Mouse (Mus musculus) kidney, postnatal 4 days (tissue): ENCODE data around the gene Mettl26.

ENCODE experiments used
- DNase-seq, 2 experiments: peaks; one replicate each; pipeline ENCODE4 v3.0.0; 2021; ENCODE audit warnings: mixed read lengths in 2 of 2

Mettl26 gene

DNA sequence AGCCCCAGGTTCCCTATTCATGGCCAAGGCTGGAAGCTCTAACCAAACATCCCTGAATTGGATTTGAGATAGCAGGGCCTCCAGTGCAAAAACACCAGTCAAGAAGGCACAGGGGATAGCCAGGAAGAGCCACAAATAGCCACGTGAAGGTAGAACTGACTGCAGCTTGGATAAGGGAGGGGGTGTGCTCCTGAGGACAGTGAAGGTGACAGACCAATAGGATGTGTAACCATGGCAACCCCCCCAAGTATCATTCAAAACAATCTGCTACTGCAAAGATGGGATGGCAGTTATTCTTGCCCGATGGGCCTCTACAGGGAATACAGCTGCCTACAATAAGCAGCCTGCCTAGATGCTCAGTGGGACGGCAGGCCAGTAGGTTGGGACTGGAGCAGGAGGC lies 37.3 kb upstream of the Mettl26 start:
- DNase-seq = no peak

DNA sequence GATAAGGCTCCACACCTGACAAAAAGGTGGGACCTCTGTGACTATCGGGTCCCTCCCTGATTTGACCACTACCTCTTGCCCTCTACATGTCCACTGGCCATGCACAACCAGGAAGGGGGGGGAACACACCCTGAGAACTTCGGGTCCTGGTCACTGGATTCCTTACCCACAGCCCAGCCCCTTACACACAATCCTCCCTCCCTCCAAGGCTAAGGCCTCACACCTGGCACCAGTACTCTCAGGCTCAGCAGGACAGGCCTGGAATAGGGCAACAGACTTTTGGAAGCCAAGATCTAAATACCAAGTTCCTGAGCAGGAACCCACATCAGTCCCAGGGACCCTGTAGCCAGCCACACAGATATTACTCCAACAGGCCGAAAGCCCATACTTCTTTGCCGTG lies 36.0 kb upstream of the Mettl26 start:
- DNase-seq = no peak

DNA sequence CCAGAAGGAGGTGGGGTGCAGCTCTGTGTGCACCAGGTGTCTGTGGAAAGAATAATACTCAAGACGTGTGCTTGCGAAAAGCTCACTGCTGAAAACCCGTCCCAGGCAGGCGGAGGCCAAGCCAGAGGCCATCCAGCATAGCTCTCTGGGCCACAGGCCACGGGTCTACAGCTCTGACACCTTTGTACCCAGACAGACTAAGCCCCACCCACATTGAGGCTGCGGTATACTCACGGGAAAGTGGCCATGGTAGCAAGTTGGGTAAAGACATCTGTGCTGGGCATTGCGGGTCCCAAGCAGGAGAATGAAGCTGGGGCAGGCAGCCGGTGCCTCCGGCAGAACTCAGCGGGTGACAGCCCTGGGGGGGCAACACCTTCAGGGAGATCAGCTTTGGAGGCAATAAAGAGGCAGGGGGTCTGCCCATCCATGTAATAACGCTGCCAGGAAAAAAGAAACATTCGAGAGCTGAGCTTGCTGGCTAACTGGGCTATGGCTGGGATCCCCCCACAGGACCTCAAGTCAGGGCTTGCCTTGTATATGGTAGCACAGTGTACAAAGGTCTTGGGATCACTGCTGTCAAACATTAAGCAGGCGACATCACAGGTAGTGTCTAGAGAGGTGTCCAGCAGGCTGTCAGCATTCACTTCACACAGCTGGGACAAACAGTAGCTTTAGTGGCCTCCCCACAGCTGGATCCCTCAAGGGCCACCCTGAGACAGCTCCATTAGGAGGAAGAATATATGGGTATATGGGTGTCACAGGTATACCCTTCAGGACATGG lies 35.2 kb upstream of the Mettl26 start:
- DNase-seq = peak in 1 of 2 experiments; percentile 47

DNA sequence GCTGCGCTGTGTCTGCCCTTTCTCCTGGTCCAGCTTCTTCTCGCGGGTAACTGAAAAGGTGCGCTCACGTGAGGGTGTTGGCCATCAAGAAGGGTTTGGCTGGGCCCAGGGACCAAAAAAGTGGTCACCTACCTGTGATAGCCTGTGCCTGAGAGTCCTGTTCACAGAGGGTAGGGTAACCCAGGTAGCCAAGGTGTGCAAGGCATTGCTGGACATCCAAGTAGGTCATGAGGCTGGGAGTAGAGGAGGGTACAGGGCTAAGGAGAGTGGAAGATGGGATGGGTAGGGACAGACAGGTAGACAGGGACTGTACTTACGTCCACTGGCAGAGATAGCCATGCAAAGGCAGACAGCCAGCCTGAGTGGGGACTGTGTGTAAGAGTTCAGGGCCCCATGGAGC lies 34.4 kb upstream of the Mettl26 start:
- DNase-seq = no peak

DNA sequence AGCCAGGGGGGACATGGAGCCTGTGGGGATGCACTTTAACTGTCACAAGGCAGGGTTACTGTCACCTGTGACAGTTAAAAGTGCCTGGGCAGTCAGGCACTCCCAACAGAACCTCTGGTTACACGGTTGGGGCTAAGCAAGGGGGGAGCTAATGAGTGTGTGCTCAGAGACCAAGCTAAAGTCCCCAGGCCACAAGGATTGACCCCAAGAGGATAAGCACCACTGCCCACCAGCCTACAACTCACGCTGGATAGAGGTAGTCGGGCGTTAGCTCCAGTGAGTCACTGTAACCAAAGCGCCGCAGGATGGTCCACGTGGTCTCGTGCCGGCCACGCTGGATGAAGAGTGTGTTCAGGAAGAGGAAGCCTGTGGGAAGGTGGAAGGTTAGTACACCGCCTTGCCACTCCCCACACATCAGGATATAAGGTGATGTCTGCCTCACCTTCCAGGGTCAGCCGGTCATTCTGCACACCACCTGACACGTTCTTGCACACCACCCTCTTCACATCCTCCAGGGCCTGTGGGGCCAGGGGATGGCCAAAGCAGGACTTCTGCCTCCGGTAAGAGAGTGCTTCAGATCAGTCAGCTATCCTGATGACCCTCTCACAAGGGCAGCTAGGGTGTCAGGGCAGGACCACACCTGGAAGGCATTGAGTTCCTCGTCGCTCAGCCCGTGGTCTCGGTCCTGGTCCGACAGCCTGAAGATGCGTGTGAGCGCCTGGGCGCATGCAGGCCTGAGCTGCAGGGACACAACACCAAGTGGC lies 33.6 kb upstream of the Mettl26 start, which contains the start of gene Gm20683:
Gene Gm20683, minus strand, starts transcription at position 647 of the 764 bp plus-strand sequence.
- DNase-seq = no peak

DNA sequence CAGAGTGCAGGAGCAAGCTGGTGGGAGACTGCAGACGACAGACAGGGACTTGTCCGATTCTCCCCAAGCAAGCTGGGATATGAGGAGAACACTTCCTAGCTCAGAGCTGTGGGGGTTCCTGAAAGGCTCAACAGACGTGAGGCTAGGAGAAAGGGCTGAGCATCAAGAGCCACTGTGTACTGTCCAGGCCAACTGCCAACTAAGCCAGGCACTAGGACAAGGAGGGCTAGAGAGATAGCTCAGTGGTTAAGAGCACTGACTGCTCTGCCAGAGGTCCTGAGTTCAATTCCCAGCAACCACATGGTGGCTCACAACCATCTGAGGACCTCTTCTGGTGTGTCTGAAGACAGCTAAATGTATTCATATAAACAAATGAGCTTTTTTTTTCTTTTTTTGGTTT lies 32.4 kb upstream of the Mettl26 start:
- no peak for DNase-seq

DNA sequence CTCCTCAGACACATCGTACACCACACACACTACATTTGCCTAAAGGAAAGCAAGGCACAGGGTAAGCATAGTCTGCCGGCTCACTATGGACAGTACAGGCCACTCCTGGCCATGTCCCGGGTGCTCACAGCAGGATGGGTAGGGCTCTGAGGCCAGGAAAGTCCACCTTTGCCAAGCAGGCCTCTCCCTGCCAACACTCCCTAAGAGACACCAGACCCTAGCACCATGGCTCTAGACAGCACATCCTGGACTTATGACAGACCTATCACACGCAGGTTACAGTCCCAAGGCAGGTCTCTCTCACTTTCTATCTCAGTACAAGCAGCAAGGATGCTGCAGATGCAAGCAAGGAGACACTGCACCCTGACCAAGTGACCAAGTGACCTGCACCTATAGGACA lies 31.8 kb upstream of the Mettl26 start:
- no peak for DNase-seq

DNA sequence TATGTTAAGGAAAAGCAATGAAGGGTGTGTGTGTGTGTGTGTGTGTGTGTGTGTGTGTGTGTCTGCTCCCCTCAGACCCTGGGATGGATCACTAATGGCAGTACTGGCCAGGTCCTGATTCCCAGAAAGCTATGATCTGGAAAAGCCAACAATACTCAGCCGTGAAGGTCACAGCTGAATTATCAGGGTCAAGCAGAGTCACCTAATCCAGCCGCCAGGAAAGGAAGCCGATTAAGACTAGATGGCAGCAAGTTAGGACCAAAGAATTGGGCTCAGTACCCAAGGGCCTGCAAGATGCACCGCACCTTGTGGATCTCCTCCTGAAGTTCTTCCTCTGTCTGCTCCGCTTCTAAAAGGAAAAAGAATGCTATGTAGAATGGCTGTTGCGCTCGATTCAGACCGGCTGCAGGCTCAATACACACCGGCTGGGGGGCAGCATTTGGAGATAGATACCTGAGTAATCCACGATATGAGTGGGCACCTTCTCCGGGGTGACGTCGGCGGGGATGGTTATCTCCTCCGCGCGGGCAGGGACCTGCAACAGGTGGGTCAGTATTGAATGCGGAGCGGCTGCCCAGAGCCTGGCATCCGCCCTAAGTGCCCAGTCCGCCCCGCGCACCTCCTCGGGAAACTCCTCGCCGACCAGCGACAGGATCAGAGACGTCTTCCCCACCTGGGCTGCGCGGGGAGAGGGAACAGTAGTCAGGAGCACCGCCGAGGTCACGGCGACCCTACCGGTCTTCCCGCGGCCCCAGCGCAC lies 31.1 kb upstream of the Mettl26 start:
- peak in 1 of 2 experiments; percentile 20 for DNase-seq

DNA sequence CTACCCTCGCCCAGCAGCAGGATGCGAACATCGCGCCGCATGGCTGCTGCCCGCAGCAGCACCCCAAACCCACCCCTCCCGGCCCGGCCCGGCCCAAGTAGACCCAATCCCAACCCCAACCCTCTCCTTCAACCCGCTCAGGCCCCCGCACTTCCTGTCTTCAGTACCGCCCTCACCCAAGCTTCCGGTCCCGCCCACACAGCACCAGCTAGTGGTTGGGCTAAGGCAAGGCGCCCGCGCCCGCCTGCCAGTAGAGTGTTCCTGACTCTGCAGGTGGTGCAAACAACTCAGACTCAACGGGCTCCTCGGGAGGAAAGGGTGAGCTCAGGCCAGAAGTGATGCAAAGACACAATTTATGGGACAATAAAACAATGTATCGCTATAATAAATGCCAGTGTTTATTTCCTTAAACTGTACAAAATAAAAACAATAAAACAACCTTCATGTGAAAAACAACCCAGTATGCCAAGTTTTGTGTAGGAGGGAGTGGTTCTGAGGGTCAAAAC lies 30.4 kb upstream of the Mettl26 start, which contains the start of gene Rhot2:
Gene Rhot2, minus strand, starts transcription at position 456 of the 506 bp plus-strand sequence.
- peak; percentile 96 to 97 for DNase-seq

DNA sequence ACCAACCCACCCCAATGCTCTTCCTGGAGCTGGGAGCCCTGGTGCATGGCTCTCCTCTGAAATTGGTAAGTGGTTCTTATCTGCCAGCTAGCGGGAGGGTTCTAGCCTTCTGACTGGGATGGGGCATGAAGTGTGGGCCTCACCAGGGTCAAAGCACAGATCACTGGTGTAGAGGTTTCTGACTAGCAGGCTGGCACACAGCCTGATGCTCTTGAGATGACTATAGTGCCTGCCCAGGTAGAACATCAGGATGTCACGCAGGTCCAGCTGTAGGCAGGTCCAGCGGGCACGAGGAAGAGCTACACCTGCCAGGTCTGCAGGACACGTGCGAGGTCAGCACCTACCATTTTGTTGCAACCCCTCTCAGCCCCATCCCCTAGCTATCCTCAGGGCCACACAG lies 14.6 kb upstream of the Mettl26 start:
- DNase-seq = no peak

DNA sequence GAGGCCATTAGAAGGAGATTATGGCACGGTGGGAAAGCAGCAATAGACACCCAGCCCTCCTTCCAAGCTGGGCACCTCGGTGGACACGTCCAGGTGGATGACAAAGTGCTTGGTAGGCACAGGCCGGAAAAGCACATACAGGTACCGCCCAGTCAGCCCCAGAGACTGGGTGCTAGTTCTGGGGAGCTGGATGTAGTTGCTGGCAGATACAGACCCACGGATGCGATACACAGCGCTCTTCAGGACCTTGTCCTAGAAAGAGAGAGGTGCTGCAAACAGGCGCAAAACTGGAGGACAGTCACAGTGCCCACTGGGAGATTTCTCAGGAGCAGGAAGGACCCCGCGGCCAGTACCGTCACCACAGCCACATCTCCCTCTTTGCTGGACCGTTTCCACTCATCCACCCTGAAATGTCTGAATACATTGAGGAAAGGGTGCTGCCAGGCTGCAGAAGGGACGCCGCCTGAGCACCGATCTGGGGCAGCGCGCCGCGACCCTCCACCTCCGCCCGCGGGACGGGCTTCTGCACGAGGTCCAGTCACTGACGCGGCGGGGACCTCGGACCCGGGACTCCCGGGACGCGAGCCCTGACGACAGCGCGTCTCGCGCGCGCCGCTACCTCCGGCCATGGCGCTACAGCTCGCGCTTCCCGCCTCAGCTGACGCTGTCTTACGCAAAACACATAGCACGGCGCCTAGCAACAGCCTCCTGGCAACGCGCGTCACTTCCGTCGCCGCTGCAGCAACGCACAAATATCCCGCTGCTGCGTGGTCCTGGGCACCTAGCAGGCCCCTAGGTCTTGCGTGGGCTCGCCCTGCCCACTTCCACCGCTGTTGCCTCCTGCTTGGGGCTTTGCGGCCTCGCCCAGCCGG lies 13.8 kb upstream of the Mettl26 start, which contains the start of gene Wdr90:
Gene Wdr90, minus strand, starts transcription at position 670 of the 872 bp plus-strand sequence.
- DNase-seq = peak; percentile 93 to 95

DNA sequence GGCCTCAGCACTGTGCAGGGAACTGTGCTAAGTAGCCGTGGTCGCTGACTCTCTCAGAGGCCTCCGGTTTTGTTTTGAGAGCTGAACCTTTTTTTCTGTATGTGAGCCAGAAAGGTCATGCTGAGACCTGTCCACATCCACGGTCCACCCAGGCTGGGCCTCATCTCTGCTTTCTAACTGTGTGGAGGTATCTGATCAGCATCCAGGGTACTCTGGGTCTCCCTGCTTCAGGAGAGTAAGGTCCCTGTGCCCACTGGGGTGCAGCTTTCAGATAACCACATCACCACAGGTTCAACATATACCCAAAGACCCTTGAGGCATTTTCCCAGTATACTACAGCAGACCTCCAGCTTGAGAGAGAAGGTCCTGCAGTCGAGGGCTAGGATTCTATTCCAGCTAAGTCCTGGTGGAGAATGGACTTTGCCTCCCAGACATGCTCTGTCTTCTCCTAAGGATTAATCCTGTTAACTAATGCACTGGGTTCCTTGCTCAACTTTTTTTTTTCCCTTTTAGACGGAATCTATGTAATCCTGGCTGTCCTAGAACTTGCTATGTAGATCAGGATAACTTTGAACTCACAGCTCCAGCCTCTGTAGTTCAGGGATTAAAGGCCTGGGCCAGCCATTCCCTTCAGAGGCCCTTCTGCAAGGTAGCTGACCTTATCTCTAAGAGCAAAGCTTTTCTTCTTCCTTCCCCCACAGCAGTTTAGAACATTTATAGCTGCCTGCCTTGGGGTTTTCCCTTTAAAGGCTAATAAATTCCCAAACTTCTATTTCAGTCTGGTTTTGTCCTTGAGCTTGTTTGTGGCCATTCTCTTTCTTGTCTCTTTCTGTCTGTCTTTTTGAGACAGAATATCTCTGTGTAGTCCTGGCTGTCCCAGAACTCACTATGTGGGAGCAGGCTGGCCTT lies 12.9 kb upstream of the Mettl26 start:
- DNase-seq = no peak

DNA sequence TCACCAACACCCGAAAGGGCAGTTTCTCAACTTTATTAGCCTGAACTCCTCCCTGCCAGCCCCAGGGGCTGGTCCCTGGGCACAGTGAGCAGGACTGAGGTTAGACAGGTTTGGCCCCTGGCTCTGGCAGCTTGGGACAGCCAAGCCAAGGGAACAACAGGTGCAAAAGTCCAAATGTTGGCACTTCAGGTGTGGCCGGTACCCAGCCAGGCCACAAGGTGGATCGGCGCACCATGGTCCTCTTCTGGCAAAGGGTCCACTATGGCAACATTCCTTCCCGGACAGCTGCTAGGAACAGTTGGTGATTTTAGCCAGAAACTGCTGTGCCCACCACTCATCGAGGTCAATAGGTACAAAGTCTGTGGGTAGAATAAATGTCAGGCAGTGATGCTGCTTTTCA lies 11.2 kb upstream of the Mettl26 start:
- DNase-seq = peak in 1 of 2 experiments; percentile 39

DNA sequence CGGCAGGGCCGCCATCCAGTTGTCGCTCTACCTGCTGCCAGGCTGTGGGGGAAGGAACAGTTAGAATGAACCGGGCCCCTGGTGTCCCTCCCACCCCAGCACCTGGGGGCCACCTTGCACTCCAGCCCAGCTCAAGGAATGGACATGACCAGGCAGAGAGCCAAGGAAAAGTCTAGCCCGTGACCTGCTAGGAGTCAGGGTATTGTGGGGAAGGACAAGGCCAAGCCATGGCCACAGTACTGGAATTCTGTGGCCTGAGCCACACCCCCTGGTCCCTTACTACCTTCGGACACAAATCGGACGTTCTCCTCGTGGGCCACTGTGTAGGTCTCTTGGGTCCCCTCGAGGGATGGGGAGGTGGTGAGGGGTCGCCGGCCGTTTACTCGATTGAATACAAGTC lies 10.6 kb upstream of the Mettl26 start:
- no peak for DNase-seq

DNA sequence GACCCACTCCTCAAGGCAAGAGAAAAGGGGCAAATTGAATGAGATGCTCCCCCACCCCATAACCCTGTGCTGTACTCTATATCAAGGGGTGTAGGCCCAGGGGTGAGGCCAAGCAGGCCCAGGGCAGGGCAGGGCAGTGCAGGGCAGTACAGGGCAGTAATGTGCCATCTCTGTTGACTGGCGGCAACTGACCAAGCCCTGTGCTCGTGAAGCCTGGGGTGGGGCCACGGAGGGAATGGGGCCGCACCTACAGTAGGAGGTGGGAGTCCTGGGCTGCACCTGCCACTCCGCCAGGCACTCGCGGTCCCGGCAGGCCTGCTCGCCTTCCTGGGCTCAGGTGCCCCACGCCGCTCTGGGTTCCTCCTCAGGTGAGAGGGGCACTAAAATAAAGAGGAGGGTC lies 9.6 kb upstream of the Mettl26 start:
- no peak for DNase-seq

DNA sequence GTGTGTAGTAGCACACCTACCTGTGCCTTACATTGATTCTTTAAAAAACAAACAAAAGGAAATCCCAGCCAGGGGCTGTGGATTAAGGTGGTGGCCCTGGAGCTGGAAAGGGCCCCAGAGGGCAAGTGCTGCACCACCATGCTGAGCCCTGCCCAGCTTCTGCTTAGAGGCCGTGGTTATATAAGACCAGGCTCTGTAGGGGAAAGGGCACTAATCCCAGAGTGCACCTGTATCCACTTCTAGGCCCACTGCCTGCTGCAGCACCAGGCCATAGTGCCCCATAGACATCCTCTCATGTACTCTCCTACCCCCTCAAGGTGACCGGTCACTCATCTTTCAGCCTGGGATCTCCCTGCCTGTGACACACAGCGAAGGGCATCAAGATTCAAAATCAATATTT lies 8.7 kb upstream of the Mettl26 start:
- no peak for DNase-seq

DNA sequence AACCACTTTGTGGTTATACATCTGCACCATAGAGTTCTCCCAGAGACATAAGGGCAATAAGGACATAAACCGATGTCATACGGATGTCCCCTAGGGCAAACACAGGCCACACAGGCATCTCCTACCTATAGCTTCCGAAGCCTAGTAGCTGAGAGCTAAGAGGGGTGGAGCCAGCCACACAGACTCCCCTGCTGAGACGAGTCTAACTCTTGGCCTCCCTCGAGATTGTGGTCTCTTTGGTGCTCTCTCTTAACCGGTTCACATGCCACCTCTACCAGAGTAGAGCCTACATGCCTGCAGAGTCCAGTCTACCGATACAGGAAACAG lies 7.4 kb upstream of the Mettl26 start:
- no peak for DNase-seq

DNA sequence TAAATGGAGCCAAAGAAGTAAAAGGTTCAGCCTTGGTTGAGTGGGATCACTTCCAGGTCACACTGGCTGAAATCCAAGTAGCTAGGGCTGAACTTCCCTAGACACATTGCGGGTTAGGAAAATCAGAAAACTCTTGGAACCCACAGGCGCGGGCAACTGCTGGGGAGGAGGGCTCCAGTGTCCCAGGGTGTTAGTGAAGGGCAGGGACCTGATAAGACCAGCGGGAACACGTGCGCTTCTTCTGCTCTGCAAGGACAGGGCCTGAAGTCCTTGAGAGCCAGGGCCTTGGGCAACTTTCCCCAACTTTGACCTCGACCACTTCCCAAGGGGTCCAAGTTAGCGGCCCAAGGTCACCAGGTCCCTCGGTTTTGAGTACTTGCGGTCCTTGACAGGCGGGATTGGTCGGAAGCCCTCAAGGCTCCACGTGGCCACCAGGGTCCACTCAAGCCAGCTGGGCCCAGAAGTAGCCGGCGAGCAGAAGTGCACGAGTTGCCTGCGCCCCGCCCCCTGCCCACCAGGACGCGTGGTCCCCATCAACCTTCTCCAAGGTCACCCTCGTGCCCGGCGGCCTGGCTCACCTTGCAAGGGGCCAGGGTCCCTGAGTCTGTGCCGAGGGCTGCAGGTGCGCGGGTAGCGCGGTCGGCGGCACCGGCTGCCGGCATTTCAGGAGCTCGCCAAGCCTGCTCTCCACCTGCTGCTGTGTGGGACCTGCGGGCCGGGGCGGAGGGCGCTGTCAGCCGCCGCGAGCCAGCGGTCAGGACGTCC lies 6.9 kb upstream of the Mettl26 start:
- DNase-seq = peak; percentile 70 to 82

DNA sequence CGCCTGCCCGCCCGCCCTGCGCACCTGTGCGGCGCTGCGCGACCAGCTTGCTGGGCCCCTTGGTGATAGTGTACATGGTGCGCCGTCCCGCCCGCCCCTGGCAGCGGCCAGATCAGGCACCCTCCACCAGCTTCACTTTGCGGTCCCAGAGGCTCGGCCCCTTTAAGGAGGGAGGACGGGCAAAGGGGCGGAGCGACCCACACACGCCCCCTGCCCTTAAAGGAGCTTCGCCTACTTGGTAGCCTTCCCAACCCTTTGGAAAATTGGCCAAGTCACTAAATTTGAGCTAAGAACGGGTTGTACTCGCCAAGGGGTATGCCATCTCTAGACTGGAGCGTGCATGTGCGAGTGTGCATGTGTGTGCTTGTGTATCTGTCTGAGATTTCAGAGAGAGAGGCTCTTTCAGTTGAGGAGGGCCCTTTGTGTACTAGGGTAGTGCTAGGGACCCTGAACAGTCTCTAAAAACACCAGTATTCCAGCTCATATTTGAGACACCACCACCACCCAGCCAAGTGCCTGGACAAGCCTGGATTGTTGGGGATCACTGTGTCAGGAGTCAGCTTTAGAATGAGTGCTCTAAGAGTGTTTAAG lies 6.2 kb upstream of the Mettl26 start, which contains the start of gene Mcrip2:
Gene Mcrip2, minus strand, starts transcription at position 164 of the 591 bp plus-strand sequence.
- DNase-seq = peak; percentile 84 to 90

DNA sequence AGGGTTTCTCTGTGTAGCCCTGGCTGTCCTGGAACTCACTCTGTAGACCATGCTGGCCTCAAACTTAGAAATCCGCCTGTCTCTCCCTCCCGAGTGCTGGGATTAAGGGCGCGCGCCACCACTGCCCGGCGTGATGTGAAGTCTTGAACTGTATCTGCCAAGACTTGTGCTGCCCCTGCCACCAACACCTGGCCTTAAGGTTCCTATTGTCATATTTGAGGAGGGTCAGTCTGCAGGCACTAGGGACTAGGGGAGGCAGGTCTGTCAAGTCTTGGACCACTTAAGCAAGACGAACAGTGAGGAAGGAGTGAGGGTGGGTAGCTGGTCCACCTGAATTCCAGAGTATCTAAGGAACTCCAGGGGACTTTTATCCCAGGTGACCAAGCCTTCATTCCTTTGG lies 5.4 kb upstream of the Mettl26 start:
- DNase-seq = no peak
